Mouse (Mus musculus): Measurements from ENCODE around the gene Myb.

Gene Myb

DNA sequence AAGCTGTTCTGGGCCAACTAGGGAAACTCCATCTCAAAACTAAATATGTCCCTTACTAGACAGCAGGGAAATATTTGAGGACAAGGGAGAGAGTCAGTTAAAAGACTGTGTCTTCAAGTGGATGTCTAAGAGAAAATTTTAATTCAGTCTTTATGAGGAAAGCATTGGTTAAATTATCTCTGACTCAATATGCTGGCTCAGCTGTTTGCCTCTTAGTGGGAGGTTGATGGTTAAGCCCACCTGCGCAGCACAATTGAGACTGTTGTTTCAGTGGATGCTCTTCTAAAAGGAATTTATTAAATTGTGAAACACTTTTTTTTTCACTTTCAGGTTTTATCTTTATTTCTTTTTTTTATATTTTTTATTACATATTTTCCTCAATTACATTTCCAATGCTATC lies 84.6 kb downstream of the Myb start:
- no peak for DNase-seq
